Mouse (Mus musculus): Measurements from ENCODE around the gene Slc6a11.

DNA sequence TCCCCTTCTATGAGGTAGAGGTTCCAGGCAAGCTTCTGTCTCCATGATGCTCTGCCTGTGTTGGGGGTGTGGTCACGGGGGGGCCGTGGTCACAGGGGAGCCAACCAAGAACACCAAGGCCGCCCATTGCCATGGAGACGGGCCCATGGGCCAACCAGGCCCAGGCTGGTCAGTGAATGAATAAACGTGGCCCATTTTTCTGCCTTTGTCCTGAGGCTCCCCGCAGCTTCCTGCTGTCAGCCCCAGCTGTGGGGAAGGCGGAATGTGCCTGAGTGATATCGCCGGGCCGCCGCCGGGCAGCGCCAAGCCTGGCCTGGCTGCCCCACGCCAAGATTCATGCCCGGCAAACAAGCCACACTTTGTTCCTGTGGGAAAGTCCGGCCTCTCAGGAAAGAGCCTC lies 36.8 kb upstream of the Slc6a11 start:
- TF ChIP-seq CTCF (IDR thresholded peaks at IDR 0.05; ENCODE audit: insufficient read depth, low read length) (no peak), POLR2A (IDR thresholded peaks at IDR 0.05; ENCODE audit: borderline replicate concordance, extremely low read depth, low read depth, low read length) (no peak)

Measured in lung, adult 2 months (tissue).